Mouse (Mus musculus) forebrain, postnatal 0 days (tissue): Measurements from ENCODE around the gene Aes. TPM values are rescaled to one million over a fixed set of nuclear protein-coding genes. Genes with fewer than 3 reads are reported as not detected.

ENCODE experiments used
- ATAC-seq: fragments of 200-750 bp; cut with Nextera tagmentation; 2 replicates; pipeline ENCODE4 v1.8.0; 2017; ENCODE audit warnings: mild to moderate bottlenecking, moderate library complexity
- DNase-seq: peaks from one replicate; pipeline ENCODE4 v3.0.0-alpha.2; 2015
- H3K27ac ChIP-seq: fragments of 300-500 bp; sonication (generic); 2 replicates; pipeline ENCODE4 v1.5.1; 2014; ENCODE audit warnings: low read depth, mild to moderate bottlenecking, antibody characterized with exemption, low read length, moderate library complexity, mixed read lengths
- H3K27me3 ChIP-seq: fragments of 300-500 bp; sonication (generic); 2 replicates; pipeline ENCODE4 v1.6.1; 2014; ENCODE audit warnings: mild to moderate bottlenecking, low read length, mixed read lengths; ENCODE audit not compliant: insufficient read depth
- H3K36me3 ChIP-seq: fragments of 300-500 bp; sonication (generic); 2 replicates; pipeline ENCODE4 v1.6.1; 2014; ENCODE audit warnings: mild to moderate bottlenecking, moderate library complexity; ENCODE audit not compliant: insufficient read depth
- H3K4me1 ChIP-seq: fragments of 300-500 bp; sonication (generic); 2 replicates; pipeline ENCODE4 v1.6.1; 2014; ENCODE audit warnings: antibody characterized with exemption; ENCODE audit not compliant: insufficient read depth
- H3K4me2 ChIP-seq: fragments of 300-500 bp; sonication (generic); 2 replicates; pipeline ENCODE4 v1.6.1; 2014; ENCODE audit warnings: low read depth, mild to moderate bottlenecking, moderate library complexity
- H3K4me3 ChIP-seq: fragments of 300-500 bp; sonication (generic); 2 replicates; pipeline ENCODE4 v1.5.1; 2014; ENCODE audit warnings: low read depth, low read length, mixed read lengths
- H3K9ac ChIP-seq: fragments of 300-500 bp; sonication (generic); 2 replicates; pipeline ENCODE4 v1.6.1; 2014; ENCODE audit warnings: mild to moderate bottlenecking
- H3K9me3 ChIP-seq: fragments of 300-500 bp; sonication (generic); 2 replicates; pipeline ENCODE4 v1.6.1; 2016; ENCODE audit warnings: low read length
- CTCF ChIP-seq: sonication (generic); IDR thresholded peaks from 2 replicates; pipeline ENCODE4 v1.5.1; 2016; ENCODE audit warnings: antibody characterized with exemption, control low read depth, low read depth
- WGBS: fragments of 180-500 bp; shearing (Covaris S2); extraction: QIAGEN DNeasy Blood & Tissue Kit; methylation state at CpG from one replicate; pipeline ENCODE4 v1.1.7; 2014; 5-methylcytosine and 5-hydroxymethylcytosine counted together
- polyA plus RNA-seq: library from polyadenylated mRNA; unstranded; fragments of >200 nt; fragmentation: Nextera tagmentation; extraction: Ambion mirVana; gene quantifications from 2 replicates; pipeline ENCODE4 v1.2.1, GENCODE M21; 2015
- total RNA-seq: library from RNA; depleted of rRNA; stranded (reverse); fragments of >200 nt; gene quantifications from 2 replicates; pipeline ENCODE4 v1.2.3, GENCODE M21; 2014

The Aes gene
- total and polyA plus RNA-seq, 2 experiments from 2014 or later: 450 to 802 TPM

DNA sequence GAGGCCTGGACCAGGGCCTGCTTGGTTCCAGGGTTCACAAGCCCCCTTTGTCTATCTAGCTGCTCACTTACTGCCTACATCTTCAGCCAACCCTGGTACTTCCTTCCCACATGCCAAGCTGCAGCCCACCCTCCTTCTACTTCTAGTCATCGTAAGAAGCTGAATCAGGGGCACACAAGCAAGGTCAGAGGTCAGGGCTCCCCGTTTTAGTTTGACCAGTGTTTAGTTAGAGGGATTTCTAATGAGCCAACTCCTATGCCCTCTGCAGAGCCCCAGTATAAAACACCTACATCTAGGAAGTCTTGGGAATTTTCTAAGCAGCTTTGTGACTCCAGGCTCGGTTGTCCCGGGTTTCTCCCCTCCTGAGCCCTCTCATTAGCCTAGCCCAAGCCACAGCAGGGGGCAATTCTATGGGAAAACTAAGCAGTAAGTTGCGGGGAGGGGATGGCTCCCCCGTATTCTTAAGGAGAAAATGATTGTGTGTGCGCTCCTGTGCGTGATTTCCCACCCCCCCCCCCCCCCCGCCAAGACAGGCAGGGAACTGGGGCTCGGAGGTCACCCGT lies 11.0 kb downstream of the Aes start:
- Histone ChIP-seq H3K36me3 (peaks cover 21% of the 10 kb centered on the region), H3K4me2 (peak overlapping the region; percentile 71), H3K27ac (peak overlapping the region; percentile 57), H3K4me3 (peak overlapping the region; percentile 41), H3K9ac (0 out of 2 replicates have a peak overlapping the region, but pooled peaks have one; percentile 34), H3K9me3 (no peaks in the 10 kb centered on the region), H3K4me1 (peaks cover 19% of the 10 kb centered on the region), H3K27me3 (peaks cover 6% of the 10 kb centered on the region; the same call in 1 of the 2 replicates)
- ATAC-seq: no peak
- no peak for DNase-seq
- TF ChIP-seq CTCF: no peak
- under 1% methylated on average over 9 of the region's 11 CpGs for WGBS

DNA sequence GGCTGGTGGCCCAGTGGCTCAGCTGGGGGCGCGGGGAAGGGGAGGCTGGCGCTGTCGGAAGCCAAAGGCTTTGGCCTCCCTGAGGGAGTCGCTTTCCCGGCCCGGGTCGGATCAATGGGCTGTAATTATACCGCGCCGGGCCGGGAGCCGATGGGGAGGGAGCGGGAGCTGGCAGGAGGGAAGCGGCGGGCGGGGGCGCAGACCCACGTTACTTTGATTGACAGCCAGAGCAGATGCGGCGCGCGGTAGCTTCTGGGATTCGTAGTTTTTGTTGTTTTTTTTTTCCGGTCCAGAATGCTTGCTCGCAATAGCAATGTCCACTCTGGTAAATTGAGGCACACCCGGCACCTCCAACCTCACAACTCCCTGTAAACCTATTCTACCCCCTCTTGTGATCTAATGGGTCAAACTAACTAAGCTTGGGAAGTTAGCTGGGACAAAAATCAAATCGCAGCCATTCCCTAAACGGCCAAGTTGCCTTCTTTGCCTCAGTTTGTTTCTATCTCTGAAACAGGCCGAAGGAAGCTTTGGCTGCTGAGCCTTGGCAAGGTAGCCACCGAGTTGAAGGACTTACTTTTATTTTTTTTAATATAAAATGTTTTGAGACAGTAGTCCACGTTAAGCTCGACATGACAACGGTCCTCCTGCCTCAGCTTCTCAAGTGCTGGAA lies 11.7 kb downstream of the Aes start:
- ATAC-seq (peak; percentile 59), DNase-seq (peak; percentile 96)
- Histone ChIP-seq H3K4me3 (peak overlapping the region; percentile 41), H3K9me3 (no peaks in the 10 kb centered on the region), H3K4me1 (peaks cover 25% of the 10 kb centered on the region), H3K4me2 (peak overlapping the region; percentile 71), H3K27me3 (peaks cover 6% of the 10 kb centered on the region; the same call in 1 of the 2 replicates), H3K27ac (peak overlapping the region; percentile 57), H3K36me3 (peaks cover 15% of the 10 kb centered on the region; the same call in 1 of the 2 replicates), H3K9ac (0 out of 2 replicates have a peak overlapping the region, but pooled peaks have one; percentile 34)
- TF ChIP-seq CTCF: no peak
- 2% methylated on average over 32 of the region's 34 CpGs for WGBS

DNA sequence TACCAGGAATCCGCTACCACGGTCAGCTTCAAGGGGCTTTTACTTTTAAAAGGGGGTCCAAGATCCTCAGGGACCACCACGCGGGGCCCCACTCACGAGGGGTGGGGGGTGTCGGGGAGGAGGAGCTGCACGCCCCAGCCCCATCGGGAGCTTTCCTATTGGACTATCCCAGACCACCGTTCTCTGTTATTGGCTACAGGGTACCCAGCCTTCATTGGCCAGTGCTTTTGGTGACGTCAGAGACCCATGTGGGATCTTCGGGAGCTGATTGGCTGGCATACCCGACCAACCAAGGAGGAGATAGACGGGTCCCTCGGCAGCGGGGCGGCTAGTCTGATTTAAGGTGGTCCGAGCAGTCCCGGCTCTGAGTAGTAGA lies 12.2 kb downstream of the Aes start:
- Histone ChIP-seq H3K4me3 (peak overlapping the region; percentile 41), H3K4me1 (peaks cover 26% of the 10 kb centered on the region), H3K4me2 (peak overlapping the region; percentile 71), H3K27ac (no peak overlapping the region), H3K9ac (no peak overlapping the region), H3K27me3 (peaks cover 10% of the 10 kb centered on the region; the same call in 1 of the 2 replicates), H3K36me3 (peaks cover 10% of the 10 kb centered on the region; the same call in 1 of the 2 replicates), H3K9me3 (no peaks in the 10 kb centered on the region)
- ATAC-seq (peak; percentile 97), DNase-seq (peak; percentile 99)
- no peak for TF ChIP-seq CTCF
- WGBS: 3% methylated on average over 18 of the region's 18 CpGs

DNA sequence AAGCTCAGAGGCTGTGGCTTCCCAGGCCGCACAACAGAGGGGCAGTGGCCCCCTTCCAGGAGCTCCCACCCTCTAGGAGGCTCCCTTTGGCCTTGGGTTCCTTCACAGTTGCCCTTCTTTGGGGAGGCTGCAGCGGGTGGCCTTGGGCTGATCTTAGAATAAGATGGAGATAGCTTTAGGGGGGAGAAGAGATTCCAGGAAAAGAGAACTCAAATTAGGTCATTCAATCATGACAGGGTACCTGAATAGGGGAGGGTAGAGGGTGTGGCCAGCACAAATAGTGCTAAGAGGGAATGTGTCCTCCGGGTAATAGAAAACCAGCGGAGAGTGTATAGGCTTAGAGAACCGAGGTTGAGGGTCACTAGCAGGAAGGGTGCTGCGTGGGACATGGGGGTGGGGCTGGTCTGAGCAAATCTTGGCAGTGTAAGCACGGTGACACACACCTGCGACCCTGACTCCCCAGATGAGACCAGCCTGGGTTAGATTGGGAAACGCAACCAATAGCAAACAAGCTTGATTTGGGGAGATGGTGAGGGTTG lies 12.9 kb downstream of the Aes start:
- Histone ChIP-seq H3K27me3 (peaks cover 15% of the 10 kb centered on the region), H3K9me3 (no peaks in the 10 kb centered on the region), H3K9ac (0 out of 2 replicates have a peak overlapping the region, but pooled peaks have one; percentile 7), H3K4me3 (no peak overlapping the region), H3K36me3 (peaks cover 3% of the 10 kb centered on the region; the same call in 1 of the 2 replicates), H3K4me2 (peak overlapping the region; percentile 71), H3K27ac (no peak overlapping the region), H3K4me1 (peaks cover 26% of the 10 kb centered on the region)
- WGBS: 6% methylated on average over 9 of the region's 9 CpGs
- no peak for ATAC-seq
- no peak for TF ChIP-seq CTCF
- no peak for DNase-seq

DNA sequence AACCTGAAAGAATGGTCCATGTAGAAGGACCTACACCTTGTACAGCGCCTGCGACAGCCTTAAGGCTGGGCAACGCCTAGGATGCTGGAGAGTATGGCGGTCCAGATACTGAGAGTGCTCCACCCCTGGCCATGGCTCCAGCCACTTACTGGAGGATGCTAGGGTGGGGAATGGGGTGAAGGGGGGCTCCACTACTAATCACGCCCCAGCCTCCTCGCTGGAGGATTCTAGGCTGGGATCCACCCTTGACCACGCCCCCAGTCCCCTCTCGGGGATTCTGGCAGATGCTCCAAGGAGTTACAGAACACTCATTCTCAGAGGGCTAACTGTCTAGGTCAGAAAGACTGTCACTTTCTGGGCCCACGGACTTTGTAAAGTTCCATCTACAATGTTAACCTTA lies 13.7 kb downstream of the Aes start:
- H3K27ac ChIP-seq: no peak overlapping the region
- no peak overlapping the region for H3K4me2 ChIP-seq
- ATAC-seq: no peak
- no peak for TF ChIP-seq CTCF
- peaks cover 26% of the 10 kb centered on the region for H3K4me1 ChIP-seq
- H3K9ac ChIP-seq: no peak overlapping the region
- H3K27me3 ChIP-seq: peaks cover 15% of the 10 kb centered on the region
- H3K4me3 ChIP-seq: no peak overlapping the region
- 10% methylated on average over 9 of the region's 9 CpGs for WGBS
- no peak for DNase-seq
- no peaks in the 10 kb centered on the region for H3K9me3 ChIP-seq
- H3K36me3 ChIP-seq: no peaks in the 10 kb centered on the region

DNA sequence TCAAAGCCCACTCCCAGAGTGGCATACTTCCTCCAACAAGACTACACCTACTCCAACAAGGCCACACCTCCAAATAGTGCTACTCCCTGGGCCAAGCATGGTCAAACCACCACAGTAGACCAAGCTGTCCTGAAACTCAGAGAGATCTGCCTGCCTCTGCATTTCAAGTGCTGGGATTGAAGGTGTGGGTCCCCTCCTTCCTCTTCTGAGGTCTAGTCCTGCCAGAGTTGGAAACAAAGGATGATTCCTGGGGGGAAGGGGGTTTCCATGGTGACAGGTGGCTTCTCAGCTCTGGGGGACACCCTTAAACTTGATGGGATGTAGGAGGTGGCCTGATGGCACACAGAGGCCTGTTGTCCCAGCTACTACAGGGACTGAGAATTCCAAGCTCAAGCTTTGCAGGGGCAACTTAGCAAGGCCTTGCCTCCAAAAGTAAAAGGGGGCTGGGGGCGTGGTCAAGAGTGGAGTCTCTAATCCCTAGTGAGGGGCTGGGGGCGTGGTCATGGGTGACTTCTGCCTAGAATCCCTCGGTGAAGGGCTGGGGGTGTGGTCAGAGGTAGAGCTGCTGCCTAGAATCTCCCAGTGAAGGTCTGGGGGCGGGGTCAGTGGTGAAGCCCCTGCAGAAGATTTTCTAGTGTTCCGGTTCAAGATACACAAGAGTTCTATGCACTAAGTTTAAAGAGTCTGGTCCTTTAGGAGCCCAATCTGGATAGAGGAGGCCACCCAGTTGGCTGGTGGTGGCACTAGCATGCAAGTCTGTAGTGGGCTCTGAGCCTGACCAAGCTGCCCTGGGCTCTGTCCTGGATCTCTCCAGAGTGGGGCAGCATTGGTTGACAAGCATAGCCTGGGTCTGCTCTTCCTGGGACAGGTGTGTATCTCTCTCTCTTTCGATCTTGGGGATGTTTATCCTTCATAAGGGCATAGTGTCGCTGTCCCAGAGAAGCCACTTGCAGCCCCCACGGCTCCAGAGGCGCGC lies 15.1 kb downstream of the Aes start, which contains the start of gene Tle2:
Gene Tle2, plus strand, starts transcription at position 481 of the 976 bp plus-strand sequence.
- no peak for DNase-seq
- Histone ChIP-seq H3K27me3 (peaks cover 15% of the 10 kb centered on the region), H3K9me3 (no peaks in the 10 kb centered on the region), H3K9ac (peak within 1 kb of the TSS; percentile 62), H3K4me1 (peaks cover 22% of the 10 kb centered on the region), H3K27ac (no peak within 1 kb of the TSS), H3K4me3 (peak within 1 kb of the TSS; percentile 60), H3K36me3 (no peaks in the 10 kb centered on the region), H3K4me2 (peak within 1 kb of the TSS; percentile 74)
- no peak for TF ChIP-seq CTCF
- WGBS: 16% methylated on average over 10 of the region's 10 CpGs
- no peak for ATAC-seq
